Mouse (Mus musculus) midbrain, postnatal 0 days (tissue): ENCODE data around the gene Rnf145. TPM values are rescaled to one million over a fixed set of nuclear protein-coding genes. Genes with fewer than 3 reads are reported as not detected.

ENCODE experiments used
- ATAC-seq: fragments of 200-750 bp; cut with Nextera tagmentation; 2 replicates; pipeline ENCODE4 v1.8.0; 2017; ENCODE audit warnings: moderate number of reproducible peaks, mild to moderate bottlenecking, moderate TSS enrichment, moderate library complexity; ENCODE audit not compliant: low FRiP score
- DNase-seq: peaks from one replicate; pipeline ENCODE4 v3.0.0-alpha.2; 2015; ENCODE audit warnings: low spot score
- H3K27ac ChIP-seq: fragments of 300-500 bp; sonication (generic); 2 replicates; pipeline ENCODE4 v1.5.1; 2014; ENCODE audit warnings: low read depth, mild to moderate bottlenecking, low read length, mixed read lengths
- H3K27me3 ChIP-seq: fragments of 300-500 bp; sonication (generic); 2 replicates; pipeline ENCODE4 v1.6.1; 2014; ENCODE audit warnings: low read length, control low read depth, mixed read lengths; ENCODE audit not compliant: insufficient read depth
- H3K36me3 ChIP-seq: fragments of 300-500 bp; sonication (generic); 2 replicates; pipeline ENCODE4 v1.6.1; 2014; ENCODE audit warnings: low read length, control low read depth, mixed read lengths; ENCODE audit not compliant: insufficient read depth
- H3K4me1 ChIP-seq: fragments of 300-500 bp; sonication (generic); 2 replicates; pipeline ENCODE4 v1.6.1; 2014; ENCODE audit warnings: mild to moderate bottlenecking, control low read depth, antibody characterized with exemption, low read length, mixed read lengths; ENCODE audit not compliant: insufficient read depth
- H3K4me2 ChIP-seq: fragments of 300-500 bp; sonication (generic); 2 replicates; pipeline ENCODE4 v1.6.1; 2014; ENCODE audit warnings: low read depth, mild to moderate bottlenecking, low read length, mixed read lengths; ENCODE audit not compliant: poor library complexity, severe bottlenecking
- H3K4me3 ChIP-seq: fragments of 300-500 bp; sonication (generic); 2 replicates; pipeline ENCODE4 v1.5.1; 2014; ENCODE audit warnings: low read depth, mild to moderate bottlenecking, low read length, moderate library complexity
- H3K9ac ChIP-seq: fragments of 300-500 bp; sonication (generic); replicated peaks from 2 replicates; pipeline ENCODE4 v1.6.1; 2014; ENCODE audit warnings: mild to moderate bottlenecking, low read length, moderate library complexity, mixed read lengths; ENCODE audit not compliant: poor library complexity, severe bottlenecking
- H3K9me3 ChIP-seq: fragments of 300-500 bp; sonication (generic); 2 replicates; pipeline ENCODE4 v1.6.1; 2016; ENCODE audit warnings: low read length, control low read depth
- CTCF ChIP-seq: IDR thresholded peaks from 2 replicates; pipeline ENCODE4 v1.5.1; 2016; ENCODE audit warnings: antibody characterized with exemption, mild to moderate bottlenecking
- WGBS: fragments of 180-500 bp; shearing (Covaris S2); extraction: QIAGEN DNeasy Blood & Tissue Kit; methylation state at CpG from one replicate; pipeline ENCODE4 v1.1.7; 2014; 5-methylcytosine and 5-hydroxymethylcytosine counted together
- polyA plus RNA-seq: library from polyadenylated mRNA; unstranded; fragments of >200 nt; fragmentation: Nextera tagmentation; extraction: Ambion mirVana; gene quantifications from 2 replicates; pipeline ENCODE4 v1.2.1, GENCODE M21; 2015
- total RNA-seq: library from RNA; depleted of rRNA; stranded (reverse); fragments of >200 nt; gene quantifications from 2 replicates; pipeline ENCODE4 v1.2.3, GENCODE M21; 2014

Rnf145 gene
- total and polyA plus RNA-seq, 2 experiments from 2014 or later, result 104 to 119 TPM

- H3K9me3 ChIP-seq, result no peaks in the 10 kb centered on the region
- no peak overlapping the region for H3K4me3 ChIP-seq
- peaks cover 6% of the 10 kb centered on the region; the same call in 1 of the 2 replicates for H3K4me1 ChIP-seq
- no peaks in the 10 kb centered on the region for H3K36me3 ChIP-seq
- ATAC-seq (no peak), DNase-seq (no peak)
- 57% methylated on average over 2 of the region's 2 CpGs for WGBS
- H3K27ac ChIP-seq, result no peak overlapping the region
- no peak overlapping the region for H3K4me2 ChIP-seq
- H3K9ac ChIP-seq, result no peak overlapping the region
- TF ChIP-seq CTCF, result no peak
- no peaks in the 10 kb centered on the region for H3K27me3 ChIP-seq
These were observed 4.1 kb upstream of the Rnf145 start for GRCm38 (mm10) chr11:44514666-44515065.

- WGBS, result 18% methylated on average over 1 of the region's 1 CpGs
- H3K4me1 ChIP-seq, result peaks cover 6% of the 10 kb centered on the region; the same call in 1 of the 2 replicates
- DNase-seq, result no peak
- no peaks in the 10 kb centered on the region for H3K9me3 ChIP-seq
- H3K36me3 ChIP-seq, result no peaks in the 10 kb centered on the region
- no peak overlapping the region for H3K27ac ChIP-seq
- TF ChIP-seq CTCF, result no peak
- ATAC-seq, result no peak
- no peaks in the 10 kb centered on the region for H3K27me3 ChIP-seq
- H3K9ac ChIP-seq, result no peak overlapping the region
- H3K4me3 ChIP-seq, result no peak overlapping the region
- no peak overlapping the region for H3K4me2 ChIP-seq
These were observed 2.4 kb upstream of the Rnf145 start for GRCm38 (mm10) chr11:44516362-44516761.

GRCm38 (mm10) chr11:44517561-44518280 lies 1.0 kb upstream of the Rnf145 start:
- no peak for ATAC-seq
- H3K4me1 ChIP-seq, result peaks cover 6% of the 10 kb centered on the region; the same call in 1 of the 2 replicates
- peak; percentile 10 for DNase-seq
- TF ChIP-seq CTCF, result peak; percentile 51
- WGBS, result 44% methylated on average over 6 of the region's 6 CpGs
- H3K9me3 ChIP-seq, result no peaks in the 10 kb centered on the region
- H3K4me2 ChIP-seq, result peak overlapping the region; percentile 81
- no peaks in the 10 kb centered on the region for H3K36me3 ChIP-seq
- H3K4me3 ChIP-seq, result peak overlapping the region; percentile 91
- no peaks in the 10 kb centered on the region for H3K27me3 ChIP-seq
- peak overlapping the region; percentile 94 for H3K27ac ChIP-seq
- 0 out of 2 replicates have a peak overlapping the region, but pooled peaks have one; percentile 84 for H3K9ac ChIP-seq

GRCm38 (mm10) chr11:44519096-44519949 lies 559 bp downstream of the Rnf145 start:
- no peaks in the 10 kb centered on the region for H3K36me3 ChIP-seq
- H3K9ac ChIP-seq, result peak overlapping the region; percentile 84
- peak overlapping the region; percentile 81 for H3K4me2 ChIP-seq
- H3K4me1 ChIP-seq, result peaks cover 6% of the 10 kb centered on the region; the same call in 1 of the 2 replicates
- H3K9me3 ChIP-seq, result no peaks in the 10 kb centered on the region
- under 1% methylated on average over 45 of the region's 61 CpGs for WGBS
- peak overlapping the region; percentile 94 for H3K27ac ChIP-seq
- peak overlapping the region; percentile 91 for H3K4me3 ChIP-seq
- ATAC-seq (peak; percentile 63), DNase-seq (peak; percentile 12)
- no peaks in the 10 kb centered on the region for H3K27me3 ChIP-seq
- no peak for TF ChIP-seq CTCF

- under 1% methylated on average over 28 of the region's 28 CpGs for WGBS
- no peak for TF ChIP-seq CTCF
- DNase-seq (peak; percentile 74), ATAC-seq (peak; percentile 80)
- Histone ChIP-seq H3K27me3 (no peaks in the 10 kb centered on the region), H3K4me2 (peak overlapping the region; percentile 81), H3K9me3 (no peaks in the 10 kb centered on the region), H3K9ac (peak overlapping the region; percentile 84), H3K36me3 (peaks cover 4% of the 10 kb centered on the region), H3K27ac (peak overlapping the region; percentile 94), H3K4me3 (peak overlapping the region; percentile 91), H3K4me1 (peaks cover 6% of the 10 kb centered on the region; the same call in 1 of the 2 replicates)
These were observed 1.4 kb downstream of the Rnf145 start for GRCm38 (mm10) chr11:44519950-44520761.
